Mouse (Mus musculus) heart, adult 2 months (tissue): ENCODE measurements around the gene Clca2. TPM values are rescaled to one million over a fixed set of nuclear protein-coding genes. Genes with fewer than 3 reads are reported as not detected.
A peak's percentile ranks its signal among the peaks of the same experiment; 100 is the strongest.

Experiments
- DNase-seq, 2 experiments: peaks; one replicate each; pipeline ENCODE4 v3.0.0; 2021
- H3K27ac ChIP-seq: fragments of 200-600 bp; 2 replicates; pipeline ENCODE4 v1.8.1; 2022
- H3K27me3 ChIP-seq: fragments of 200-500 bp; 2 replicates; pipeline ENCODE4 v1.6.1; 2012; ENCODE audit warnings: mild to moderate bottlenecking, low read length, inconsistent platforms, mixed read lengths; ENCODE audit not compliant: control insufficient read depth, insufficient read depth
- H3K36me3 ChIP-seq: fragments of 200-500 bp; 2 replicates; pipeline ENCODE4 v1.6.1; 2012; ENCODE audit warnings: low read length, inconsistent platforms; ENCODE audit not compliant: control insufficient read depth, insufficient read depth
- H3K4me1 ChIP-seq: fragments of 200-500 bp; 2 replicates; pipeline ENCODE4 v1.6.1; 2011; ENCODE audit warnings: low read length; ENCODE audit not compliant: control insufficient read depth, insufficient read depth
- H3K4me3 ChIP-seq: fragments of 200-600 bp; 2 replicates; pipeline ENCODE4 v1.8.1; 2022
- H3K79me2 ChIP-seq: fragments of 200-500 bp; replicated peaks from 2 replicates; pipeline ENCODE4 v1.6.1; 2012; ENCODE audit warnings: mild to moderate bottlenecking, inconsistent platforms, low read length, moderate library complexity, mixed read lengths; ENCODE audit not compliant: control insufficient read depth, insufficient read depth
- H3K9ac ChIP-seq: fragments of 200-500 bp; 2 replicates; pipeline ENCODE4 v1.6.1; 2012; ENCODE audit warnings: low read depth, mild to moderate bottlenecking, control low read depth, inconsistent platforms, low read length, mixed read lengths
- CTCF ChIP-seq: fragments of 200-600 bp; IDR thresholded peaks from 2 replicates; pipeline ENCODE4 v1.8.1; 2022; ENCODE audit warnings: antibody characterized with exemption, mild to moderate bottlenecking, moderate library complexity
- EP300 ChIP-seq: fragments of 200-500 bp; IDR thresholded peaks from 2 replicates; pipeline ENCODE4 v1.6.1; 2011; ENCODE audit warnings: low read depth, low read length, control low read depth; ENCODE audit not compliant: insufficient read depth
- POLR2A ChIP-seq: fragments of 200-500 bp; IDR thresholded peaks from 2 replicates; pipeline ENCODE4 v1.6.1; 2011; ENCODE audit warnings: mild to moderate bottlenecking, low read depth, low read length, control low read depth; ENCODE audit not compliant: insufficient read depth
- WGBS: fragments of 180-500 bp; shearing (Covaris S2); methylation state at CpG from one replicate; pipeline ENCODE4 v1.1.7; 2018; 5-methylcytosine and 5-hydroxymethylcytosine counted together
- intact Hi-C: fragments of 180-260 bp; cut with DNase I; formaldehyde crosslinking; loops from one replicate; pipeline ENCODE4 v1.15.1; 2025
- polyA plus RNA-seq: library from polyadenylated mRNA; depleted of rRNA; stranded (reverse); fragments of >200 nt; gene quantifications from 2 replicates; pipeline ENCODE4 v1.2.3, GENCODE M21; 2012
- total RNA-seq, 2 experiments: library from RNA; stranded (reverse); gene quantifications; 2 replicates each; pipeline ENCODE4 v1.2.3; 2021

Gene Clca2
- total and polyA plus RNA-seq, 3 experiments = 0.06 to 0.11 (median 0.10) TPM

GRCm38 (mm10) chr3:145118254-145119001 is 19.2 kb upstream of the Clca2 start, which contains the start of gene Odf2l:
Odf2l (plus strand) TSS chr3:145118588.
- peak; percentile 98 for DNase-seq
- Histone ChIP-seq H3K36me3 (no peaks in the 10 kb centered on the region; the same call in 1 of the 2 replicates), H3K27ac (peak within 1 kb of the TSS; percentile 95), H3K9ac (peak within 1 kb of the TSS; percentile 89), H3K4me1 (peaks cover 4% of the 10 kb centered on the region; the same call in 1 of the 2 replicates), H3K27me3 (no peaks in the 10 kb centered on the region), H3K4me3 (peak within 1 kb of the TSS; percentile 94), H3K79me2 (no peaks in the 10 kb centered on the region)
- intact Hi-C loops = no loop called here
- WGBS = under 1% methylated on average over 56 of the region's 57 CpGs
- no peak for TF ChIP-seq CTCF
- TF ChIP-seq POLR2A = peak; percentile 84
- 0 out of 2 replicates have a peak, but pooled peaks have one; percentile 62 for TF ChIP-seq EP300

- H3K79me2 ChIP-seq = no peaks in the 10 kb centered on the region
- H3K36me3 ChIP-seq = no peaks in the 10 kb centered on the region; the same call in 1 of the 2 replicates
- DNase-seq = no peak
- H3K27ac ChIP-seq = peak overlapping the region; percentile 95
- TF ChIP-seq CTCF (no peak), POLR2A (no peak), EP300 (no peak)
- H3K27me3 ChIP-seq = no peaks in the 10 kb centered on the region
- no peak overlapping the region for H3K9ac ChIP-seq
- WGBS = 74% methylated on average over 10 of the region's 10 CpGs
- intact Hi-C loops = no loop called here
- H3K4me3 ChIP-seq = peak overlapping the region; percentile 94
- peaks cover 4% of the 10 kb centered on the region; the same call in 1 of the 2 replicates for H3K4me1 ChIP-seq
Observed at GRCm38 (mm10) chr3:145117637-145118036, 18.4 kb upstream of the Clca2 start.

GRCm38 (mm10) chr3:145115169-145115568 is 15.9 kb upstream of the Clca2 start:
- Histone ChIP-seq H3K4me1 (peaks cover 4% of the 10 kb centered on the region; the same call in 1 of the 2 replicates), H3K9ac (no peak overlapping the region), H3K27me3 (no peaks in the 10 kb centered on the region), H3K79me2 (no peaks in the 10 kb centered on the region), H3K36me3 (no peaks in the 10 kb centered on the region; the same call in 1 of the 2 replicates), H3K27ac (no peak overlapping the region), H3K4me3 (no peak overlapping the region)
- intact Hi-C loops = no loop called here
- WGBS = 85% methylated on average over 2 of the region's 2 CpGs
- TF ChIP-seq CTCF (no peak), POLR2A (no peak), EP300 (no peak)
- DNase-seq = no peak

- Histone ChIP-seq H3K27ac (no peak overlapping the region; the same call in 1 of the 2 replicates), H3K36me3 (no peaks in the 10 kb centered on the region; the same call in none of the 2 replicates), H3K9ac (no peak overlapping the region), H3K4me3 (no peak overlapping the region), H3K79me2 (no peaks in the 10 kb centered on the region), H3K27me3 (no peaks in the 10 kb centered on the region), H3K4me1 (peaks cover 10% of the 10 kb centered on the region)
- DNase-seq = no peak
- TF ChIP-seq POLR2A (no peak), CTCF (peak; percentile 50), EP300 (no peak)
- WGBS = 45% methylated on average over 5 of the region's 5 CpGs
- intact Hi-C loops = no loop called here
Observed at GRCm38 (mm10) chr3:145105773-145106504, 6.7 kb upstream of the Clca2 start.

GRCm38 (mm10) chr3:145105076-145105772 is 6.0 kb upstream of the Clca2 start:
- H3K79me2 ChIP-seq = no peaks in the 10 kb centered on the region
- no peak overlapping the region for H3K9ac ChIP-seq
- no peak overlapping the region; the same call in 1 of the 2 replicates for H3K27ac ChIP-seq
- no peaks in the 10 kb centered on the region; the same call in none of the 2 replicates for H3K36me3 ChIP-seq
- H3K4me1 ChIP-seq = peaks cover 10% of the 10 kb centered on the region
- intact Hi-C loops = no loop called here
- 35% methylated on average over 5 of the region's 5 CpGs for WGBS
- H3K4me3 ChIP-seq = no peak overlapping the region
- no peaks in the 10 kb centered on the region for H3K27me3 ChIP-seq
- TF ChIP-seq CTCF (no peak), POLR2A (no peak), EP300 (no peak)
- no peak for DNase-seq
